Mouse (Mus musculus) forelimb bud, embryonic 11.5 days (tissue): ENCODE results near the gene Nipbl.
"Not testable (repeated sequence)": the region's sequence is repeated elsewhere in the genome, so short reads cannot be mapped to it uniquely, and the experiment has no call there.

ENCODE experiments used
- DNase-seq: peaks from one replicate; pipeline ENCODE4 v3.0.0-alpha.2; 2012; ENCODE audit warnings: low read depth, low spot score

Nipbl gene

GRCm38 (mm10) chr15:8443926-8444889 is at the start of gene Nipbl:
Gene Nipbl, minus strand, starts transcription at chr15:8444463.
- peak; percentile 89 for DNase-seq

GRCm38 (mm10) chr15:8485261-8485660 is 41.0 kb upstream of the Nipbl start:
- DNase-seq = no peak

GRCm38 (mm10) chr15:8469006-8469575 is 24.8 kb upstream of the Nipbl start:
- no peak for DNase-seq

- no peak for DNase-seq
Measured at GRCm38 (mm10) chr15:8463521-8463920, 19.3 kb upstream of the Nipbl start.

GRCm38 (mm10) chr15:8462780-8463179 is 18.5 kb upstream of the Nipbl start:
- no peak for DNase-seq

- no peak for DNase-seq
Measured at GRCm38 (mm10) chr15:8460871-8461270, 16.6 kb upstream of the Nipbl start.

- DNase-seq = no peak
Measured at GRCm38 (mm10) chr15:8459979-8460378, 15.7 kb upstream of the Nipbl start.

GRCm38 (mm10) chr15:8456223-8456622 is 12.0 kb upstream of the Nipbl start:
- not testable (repeated sequence) for DNase-seq

GRCm38 (mm10) chr15:8455486-8455885 is 11.2 kb upstream of the Nipbl start:
- DNase-seq = no peak

- DNase-seq = peak; percentile 53
Measured at GRCm38 (mm10) chr15:8451071-8451470, 6.8 kb upstream of the Nipbl start.

DNA sequence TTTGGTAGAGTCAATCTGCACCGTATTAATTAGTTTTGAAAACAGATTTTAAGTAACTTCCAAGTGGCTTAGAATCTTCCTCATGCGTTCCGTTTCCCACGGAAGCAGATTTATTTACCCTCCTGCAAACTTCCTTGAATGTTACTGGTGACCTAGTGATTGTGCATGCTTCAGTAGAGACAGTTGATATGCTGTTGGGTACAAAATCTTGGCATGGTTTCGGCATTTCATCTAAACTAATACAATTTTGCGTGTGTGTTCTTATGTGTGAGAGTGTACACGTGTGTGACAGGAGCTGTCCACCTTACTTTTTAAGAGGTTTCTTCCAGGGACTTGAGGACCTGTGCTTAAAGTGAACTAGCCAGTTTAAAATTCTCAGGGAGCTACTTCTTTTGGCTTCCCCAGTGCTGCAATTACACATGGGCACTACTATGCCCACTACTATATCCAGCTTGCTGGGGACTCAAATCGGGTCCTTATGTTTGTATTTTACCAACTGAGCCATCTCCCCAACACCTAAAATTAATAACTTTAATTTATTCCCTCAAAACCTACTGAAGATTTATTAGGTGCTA is 3.0 kb upstream of the Nipbl start:
- DNase-seq = no peak

- DNase-seq = peak; percentile 46
Measured at GRCm38 (mm10) chr15:8446435-8446834, 2.2 kb upstream of the Nipbl start.

GRCm38 (mm10) chr15:8445951-8446419 is 1.7 kb upstream of the Nipbl start:
- DNase-seq = peak; percentile 9

GRCm38 (mm10) chr15:8444890-8445597 is 781 bp upstream of the Nipbl start:
- peak; percentile 90 for DNase-seq

GRCm38 (mm10) chr15:8443168-8443925 is 916 bp downstream of the Nipbl start:
- DNase-seq = peak; percentile 54

GRCm38 (mm10) chr15:8442761-8443160 is 1.5 kb downstream of the Nipbl start:
- DNase-seq = no peak

- peak; percentile 46 for DNase-seq
Measured at GRCm38 (mm10) chr15:8442156-8442555, 2.1 kb downstream of the Nipbl start.

GRCm38 (mm10) chr15:8433239-8433947 is 10.9 kb downstream of the Nipbl start:
- no peak for DNase-seq

GRCm38 (mm10) chr15:8432534-8432933 is 11.7 kb downstream of the Nipbl start:
- no peak for DNase-seq

- DNase-seq = no peak
Measured at GRCm38 (mm10) chr15:8429502-8429901, 14.8 kb downstream of the Nipbl start.
